Mouse (Mus musculus): Measurements from ENCODE around the gene Rnf214.

- no peak for TF ChIP-seq CTCF (IDR thresholded peaks at IDR 0.05)
- no peak for TF ChIP-seq EP300 (IDR thresholded peaks at IDR 0.05)
Observed at GRCm38 (mm10) chr9:45869181-45869580, 37.5 kb downstream of the Rnf214 start.

All from lung, postnatal 0 days (tissue).